Mouse (Mus musculus) layer of hippocampus, adult 18-20 months (tissue): Measurements from ENCODE around the gene Ankrd13d. TPM values are rescaled to one million over a fixed set of nuclear protein-coding genes. Genes with fewer than 3 reads are reported as not detected.

Source experiments
- DNase-seq, 2 experiments: peaks; one replicate each; pipeline ENCODE4 v3.0.0; 2022; ENCODE audit warnings: low spot score in 2 of 2
- total RNA-seq, 2 experiments: library from RNA; stranded (reverse); gene quantifications; 2 replicates each; pipeline ENCODE4 v1.2.3; 2021

The Ankrd13d gene
- total RNA-seq, 2 experiments from 2014 or later, result 58.5 to 59.2 TPM

- DNase-seq, result peak in 1 of 2 experiments; percentile 64
Observed at GRCm38 (mm10) chr19:4301735-4302651, 19.1 kb upstream of the Ankrd13d start.

DNA sequence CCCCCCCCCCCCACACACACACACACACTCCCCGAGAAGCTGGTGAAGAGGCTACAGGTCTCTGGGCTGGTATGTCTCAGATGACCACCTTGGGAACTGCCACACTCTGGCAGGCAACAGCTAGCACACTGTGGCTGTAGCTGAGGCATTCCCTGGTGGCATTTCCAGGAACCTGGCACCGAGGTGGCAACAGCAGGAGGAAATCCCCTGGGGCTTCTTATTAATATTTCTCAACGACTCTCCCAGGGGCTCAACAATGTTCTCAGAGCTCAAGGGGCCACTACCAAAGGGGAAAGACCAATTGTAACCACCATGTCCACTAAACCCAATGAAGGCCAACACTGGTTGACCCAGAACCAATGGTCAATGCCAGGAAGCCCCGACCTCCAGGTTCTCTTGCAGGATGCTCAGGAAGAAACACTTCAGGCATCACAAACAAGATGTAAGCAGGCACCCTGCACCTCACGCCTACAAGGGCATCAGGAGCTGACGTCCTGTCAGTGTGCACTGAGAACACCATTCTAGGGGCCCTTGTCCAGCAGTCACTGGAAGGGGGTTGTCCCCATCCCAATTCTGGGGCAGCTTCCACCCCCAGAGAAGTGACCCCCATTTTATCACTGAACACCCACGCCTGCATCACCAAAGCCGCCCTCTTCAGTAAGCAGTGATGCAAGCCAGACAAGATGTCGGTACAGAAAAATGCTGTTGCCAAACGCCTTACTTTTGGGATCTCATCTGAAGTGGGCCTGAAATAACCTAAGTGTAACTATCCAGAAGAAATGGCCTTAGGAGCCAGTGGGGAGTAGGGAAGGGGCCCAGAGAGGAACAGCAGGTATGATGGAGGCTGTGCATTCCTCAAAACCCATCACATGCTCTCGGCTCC lies 18.2 kb upstream of the Ankrd13d start:
- no peak for DNase-seq

DNA sequence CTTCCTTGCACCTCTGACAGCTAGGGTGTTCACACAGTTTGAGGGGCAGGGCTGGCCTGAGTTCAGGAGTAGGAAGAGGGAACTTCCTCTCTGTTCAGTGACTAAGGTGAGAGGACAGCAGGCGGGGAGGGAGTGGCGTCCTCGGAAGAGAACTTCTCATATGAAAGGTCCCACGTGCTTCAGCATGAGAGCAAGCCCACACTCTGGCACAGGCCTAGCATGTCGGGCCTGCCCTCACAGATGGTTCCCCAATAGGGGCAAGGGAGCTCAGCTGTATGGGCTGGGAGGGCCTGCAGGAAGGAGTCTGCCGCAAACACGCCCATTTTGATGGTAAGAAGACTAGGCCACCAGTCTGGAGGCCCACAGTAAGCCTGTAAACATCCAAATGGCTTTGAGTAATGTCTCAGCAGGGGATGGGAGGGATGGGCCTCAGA lies 17.4 kb upstream of the Ankrd13d start:
- DNase-seq, result peak in 1 of 2 experiments; percentile 41

GRCm38 (mm10) chr19:4299574-4300270 lies 16.8 kb upstream of the Ankrd13d start:
- DNase-seq, result no peak

GRCm38 (mm10) chr19:4299126-4299525 lies 16.2 kb upstream of the Ankrd13d start:
- DNase-seq, result no peak

- DNase-seq, result no peak
Observed at GRCm38 (mm10) chr19:4298322-4299121, 15.6 kb upstream of the Ankrd13d start.

DNA sequence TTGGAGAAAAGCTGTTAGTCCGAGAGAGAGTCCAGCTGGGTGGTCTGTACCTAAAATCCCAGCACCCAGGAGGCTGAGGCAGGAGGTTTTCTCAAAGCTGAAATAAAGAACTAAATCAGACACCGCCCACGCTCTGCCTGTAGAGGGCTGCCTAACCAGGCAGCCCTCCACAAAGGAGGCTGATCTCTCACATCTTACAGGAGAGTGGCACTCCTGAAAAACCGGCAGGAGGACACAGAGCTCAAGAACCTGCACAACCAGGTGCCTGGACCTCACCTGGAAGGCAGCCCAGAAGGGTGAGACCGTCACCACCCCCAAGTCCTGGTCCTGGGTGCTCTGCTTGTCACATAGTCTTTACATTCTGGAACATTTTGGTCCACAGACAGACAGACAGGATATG lies 14.9 kb upstream of the Ankrd13d start:
- DNase-seq, result no peak

DNA sequence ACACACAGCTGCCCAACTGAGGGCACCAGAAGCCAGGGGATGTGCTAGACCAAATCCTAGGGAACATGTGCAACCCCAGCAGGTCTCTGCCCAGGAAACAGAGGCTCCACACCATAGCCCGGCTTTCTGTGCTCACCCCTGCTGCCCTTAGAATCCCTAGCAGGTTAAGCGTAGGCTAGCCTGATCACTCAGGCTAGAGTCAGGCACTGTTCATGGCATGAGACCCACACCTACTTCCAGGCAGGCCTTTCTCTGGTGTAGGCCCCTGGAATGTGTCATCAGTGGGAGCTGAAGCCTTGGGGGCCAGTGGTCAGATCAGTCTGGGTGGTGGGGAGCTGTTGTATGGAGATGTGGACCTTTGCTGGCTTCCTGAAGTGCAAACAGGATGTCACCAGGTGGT lies 13.7 kb upstream of the Ankrd13d start:
- DNase-seq, result no peak

GRCm38 (mm10) chr19:4295391-4295790 lies 12.5 kb upstream of the Ankrd13d start:
- no peak for DNase-seq

- no peak for DNase-seq
Observed at GRCm38 (mm10) chr19:4294381-4295097, 11.6 kb upstream of the Ankrd13d start.

DNA sequence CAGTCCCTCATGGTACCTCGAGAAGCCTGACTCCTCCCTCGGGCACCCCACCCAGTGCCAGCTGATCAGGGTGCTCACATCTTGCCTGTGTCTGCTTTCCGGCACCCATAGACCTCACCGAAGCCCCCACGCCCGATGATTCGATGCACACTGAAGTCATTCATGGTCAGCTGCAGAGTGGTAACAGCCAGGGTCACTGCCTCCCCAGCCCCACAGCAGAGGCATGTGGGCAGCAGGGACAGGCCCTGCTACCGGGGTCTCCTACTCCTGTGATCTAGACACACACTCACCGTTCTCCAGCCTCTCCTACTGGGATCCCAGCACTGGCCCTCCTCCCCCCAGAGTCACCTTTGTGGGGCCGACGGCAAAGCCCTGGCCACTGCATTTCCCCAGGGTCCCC lies 8.2 kb upstream of the Ankrd13d start:
- DNase-seq, result no peak

DNA sequence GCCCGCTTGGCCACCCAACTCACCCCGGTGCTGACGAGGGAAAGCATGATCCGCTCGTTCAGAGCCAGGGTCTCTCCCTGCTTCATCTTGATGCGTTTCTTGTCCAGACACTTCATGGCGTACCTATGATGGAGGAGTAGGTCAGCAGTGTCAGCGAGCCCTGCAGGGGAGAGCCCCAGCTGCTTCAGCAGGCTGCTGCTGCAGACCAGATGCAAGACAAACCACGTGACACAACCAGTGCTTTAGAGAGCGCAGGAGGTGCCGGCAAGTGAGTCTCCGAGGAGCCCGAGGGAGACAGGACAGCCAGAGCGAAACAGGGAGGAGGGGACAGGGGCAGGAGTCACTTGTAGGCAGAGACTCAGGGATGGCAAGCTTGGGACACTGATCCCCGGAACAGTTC lies 7.8 kb upstream of the Ankrd13d start:
- no peak for DNase-seq

DNA sequence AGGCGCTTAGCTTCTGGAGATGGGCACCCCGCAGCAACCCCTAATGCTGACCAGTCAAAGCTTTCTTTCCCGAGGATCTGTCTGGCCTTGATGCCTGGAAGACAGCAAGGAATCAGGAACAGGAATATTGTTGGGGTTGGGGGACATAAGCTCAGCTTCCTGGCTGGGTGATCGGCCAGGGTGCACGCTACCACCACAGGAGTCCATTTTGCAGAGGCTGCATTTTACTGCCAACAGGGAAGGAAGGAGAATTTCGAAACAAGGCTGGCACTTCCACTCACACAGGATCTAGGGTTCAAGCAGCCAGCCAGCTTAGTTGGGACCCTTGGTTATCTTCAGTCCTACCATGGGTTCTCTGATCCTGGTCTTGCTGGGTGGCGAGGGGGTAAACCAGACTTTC lies 716 bp upstream of the Ankrd13d start:
- DNase-seq, result no peak

GRCm38 (mm10) chr19:4280425-4280824 lies 2.5 kb downstream of the Ankrd13d start:
- DNase-seq, result no peak

DNA sequence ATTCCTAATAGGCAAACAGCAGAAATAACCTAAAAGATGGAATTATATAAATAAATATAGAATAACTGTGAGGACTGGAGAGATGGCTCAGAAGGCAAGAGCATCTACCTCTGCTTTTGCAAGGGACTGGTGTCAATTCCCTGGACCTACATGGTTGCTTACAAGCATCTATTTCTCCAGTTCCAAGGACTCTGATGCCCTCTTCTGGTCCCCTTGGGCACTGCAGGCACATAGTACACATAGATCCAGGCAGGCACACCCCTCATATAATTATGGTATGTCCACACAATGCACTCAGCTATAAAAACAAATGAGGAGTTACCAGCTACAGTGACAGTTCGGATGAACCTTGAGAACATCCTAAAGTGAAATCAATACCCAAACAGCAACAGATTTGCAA lies 3.5 kb downstream of the Ankrd13d start:
- DNase-seq, result no peak

- DNase-seq, result no peak
Observed at GRCm38 (mm10) chr19:4270972-4271371, 12.0 kb downstream of the Ankrd13d start.

GRCm38 (mm10) chr19:4270187-4270586 lies 12.8 kb downstream of the Ankrd13d start:
- no peak for DNase-seq

DNA sequence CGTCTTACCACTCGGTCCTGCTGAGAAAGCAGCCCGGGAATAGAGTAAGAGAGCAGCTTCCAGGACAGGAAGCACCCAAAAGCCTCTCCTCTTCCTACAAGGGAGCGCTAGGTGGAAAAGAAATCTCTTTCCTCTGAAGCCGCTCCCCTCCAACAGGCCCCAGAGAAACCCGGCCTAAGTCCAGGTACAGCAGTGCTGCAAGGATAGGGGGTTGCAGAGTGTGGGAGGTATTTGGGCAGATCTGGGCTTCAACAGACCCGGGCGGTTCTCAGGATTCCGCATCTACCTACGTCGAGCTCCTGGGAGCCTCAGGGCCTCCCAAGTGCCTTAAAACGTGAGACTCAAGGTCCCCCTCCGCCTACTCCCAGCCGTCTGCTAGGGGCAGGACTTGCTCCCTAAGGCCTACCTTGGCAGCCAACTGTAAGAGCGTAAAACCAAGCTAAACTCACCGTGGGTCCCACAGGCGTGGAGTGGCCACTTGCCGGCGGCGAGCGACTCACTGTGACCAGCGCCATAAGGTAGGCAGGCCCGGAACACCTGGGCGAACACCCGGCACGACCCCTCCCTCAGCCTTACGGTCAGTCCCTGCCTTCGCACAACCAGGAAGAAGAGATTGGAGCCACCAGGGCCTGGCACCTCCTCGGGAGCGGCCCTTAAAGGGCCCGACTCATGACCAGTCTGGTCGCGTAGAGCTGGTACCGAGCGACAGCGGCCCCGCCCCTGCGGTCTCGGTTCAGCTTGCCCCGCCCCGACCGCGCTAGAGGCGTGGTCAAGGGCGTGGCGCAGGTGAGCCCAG lies 14.2 kb downstream of the Ankrd13d start, which contains the start of gene Ssh3:
Ssh3 (minus strand) TSS at position 615 of the 796 bp plus-strand sequence.
- DNase-seq, result peak; percentile 57 to 73

DNA sequence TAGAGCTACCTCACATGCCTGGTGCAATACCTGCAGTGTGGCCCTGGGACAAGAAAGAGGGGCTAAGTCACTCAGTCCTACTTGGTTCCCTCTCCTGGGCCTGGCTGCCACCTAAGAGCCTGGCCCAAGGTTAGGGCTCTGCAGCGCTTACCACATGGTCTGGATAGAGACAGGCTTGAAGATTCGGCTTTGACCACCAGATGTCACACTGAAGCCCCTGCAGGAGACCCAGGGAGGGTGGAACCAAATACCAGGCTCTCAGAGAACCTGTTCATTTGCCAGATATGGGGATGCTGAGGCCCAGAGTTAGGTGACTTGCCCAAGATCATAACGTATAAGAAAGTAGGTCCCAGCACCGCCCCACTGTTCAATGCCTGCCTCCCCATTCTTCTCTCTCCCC lies 17.0 kb downstream of the Ankrd13d start:
- no peak for DNase-seq
